Mouse (Mus musculus): ENCODE results near the gene Crhr1.

- no peak for TF ChIP-seq CTCF (conservative IDR thresholded peaks at IDR 0.05; ENCODE audit: low read length)
- TF ChIP-seq POU5F1 (IDR thresholded peaks at IDR 0.05; ENCODE audit: borderline replicate concordance, low read length) = no peak
- no peak for TF ChIP-seq NANOG (IDR thresholded peaks at IDR 0.05; ENCODE audit: borderline replicate concordance, low read length)
These were observed 73.9 kb downstream of the Crhr1 start for GRCm38 (mm10) chr11:104206573-104206972.

Measured in E14TG2a.4 (cell line).